Comparison of ENCODE assay signal across 21 mouse cellular contexts in genomic region chr5:96041507-96042104, GRCm38 (mm10).
DNase-seq lines count a peak whose midpoint lies in the region; ATAC-seq and TF ChIP-seq lines count a peak whose summit lies in the region.
"Had no signal": no experiment of that assay in that cellular context is flagged by ENCODE, and none has a peak within 500 bp of the region (broad histone marks: within the 10 kb centered on the region; RNA-seq: fewer than 3 reads in every experiment).

No protein-coding gene starts in this region.

- no peak for TF ChIP-seq POLR2A in MEL (IDR thresholded peaks at IDR 0.05; ENCODE audit: control insufficient read depth in 1 of 2, insufficient read depth in 1 of 2, low read depth in 1 of 2, low read length in 2 of 2, poor library complexity in 1 of 2)

- in situ Hi-C loops in Patski (cut with MboI; ENCODE audit: low pct_unique_long_range_greater_than_20kb): no loop called here

- TF ChIP-seq EP300 in MEL (IDR thresholded peaks at IDR 0.05; ENCODE audit: low read depth in 1 of 2, low read length in 2 of 2): peak; percentile 36 to 56; a peak in 3 of 4 replicates

- DNase-seq in kidney, postnatal 10 days: no peak
- peak; percentile 53 for DNase-seq in kidney, postnatal 0 days (ENCODE audit: low spot score)
- DNase-seq in kidney, postnatal 25 days: no peak
- DNase-seq in MEL (ENCODE audit: low read depth, low spot score) (no peak), Patski (ENCODE audit: low read depth, low spot score) (peak; percentile 19)
- DNase-seq in layer of hippocampus, adult 2 months (ENCODE audit: low spot score in 2 of 2): no peak
- DNase-seq in frontal cortex, postnatal 14 days (ENCODE audit: low spot score in 2 of 2): no peak
- DNase-seq: adrenal gland, adult 2 months; adrenal gland, postnatal 10 days; adrenal gland, postnatal 25 days; cerebellum, adult 11-12 months; cerebellum, adult 2 months; cerebellum, adult 9-10 months; cerebellum, postnatal 10 days; cerebellum, postnatal 25 days; forebrain, postnatal 0 days had no signal

- H3K9me3 ChIP-seq in kidney, embryonic 15.5 days (replicated peaks): no peaks in the 10 kb centered on the region
- no peaks in the 10 kb centered on the region for H3K9me3 ChIP-seq in kidney, postnatal 0 days (replicated peaks; ENCODE audit: low read length)
- H3K9me3 ChIP-seq in MEL (replicated peaks; ENCODE audit: insufficient read depth, low read length): no peaks in the 10 kb centered on the region
- H3K9me3 ChIP-seq: embryonic facial prominence, embryonic 10.5 days; embryonic facial prominence, embryonic 12.5 days; forebrain, embryonic 13.5 days; forebrain, embryonic 15.5 days had no signal

- 0 out of 2 replicates have a peak, but pooled peaks have one; percentile 25 for ATAC-seq in kidney, embryonic 15.5 days (replicated peaks; ENCODE audit: low FRiP score)
- no peak; the same call in 1 of the 2 replicates for ATAC-seq in kidney, postnatal 0 days (replicated peaks; ENCODE audit: low FRiP score, low read depth)
- peak; percentile 72 for ATAC-seq in Patski
- ATAC-seq: forebrain, embryonic 13.5 days; forebrain, embryonic 15.5 days; forebrain, postnatal 0 days had no signal

- WGBS in kidney, embryonic 15.5 days: 29% methylated on average over 7 of the region's 7 CpGs
- 37% methylated on average over 7 of the region's 7 CpGs for WGBS in kidney, postnatal 0 days

- CTCF ChIA-PET in Patski (lab: Charles Lee): interaction anchor here (1.0 kb wide), 1 partner anchor 10 kb away, joined by 3 read pairs; no protein-coding TSS in a partner anchor

- no peak for TF ChIP-seq RAD21 in MEL (IDR thresholded peaks at IDR 0.05; ENCODE audit: low read depth, low read length)

- H3K27me3 ChIP-seq in kidney, embryonic 15.5 days: no peaks in the 10 kb centered on the region
- H3K27me3 ChIP-seq in kidney, postnatal 0 days (ENCODE audit: insufficient read depth, low read length): no peaks in the 10 kb centered on the region
- no peaks in the 10 kb centered on the region for H3K27me3 ChIP-seq in MEL (ENCODE audit: control insufficient read depth in 1 of 2, insufficient read depth in 2 of 2, low read length in 2 of 2)
- H3K27me3 ChIP-seq in Patski: peaks cover 4% of the 10 kb centered on the region
- H3K27me3 ChIP-seq: embryonic facial prominence, embryonic 12.5 days; forebrain, embryonic 13.5 days; forebrain, embryonic 15.5 days had no signal

- no peak overlapping the region for H3K27ac ChIP-seq in kidney, embryonic 15.5 days
- H3K27ac ChIP-seq in kidney, postnatal 0 days: no peak overlapping the region
- no peak overlapping the region for H3K27ac ChIP-seq in MEL (ENCODE audit: control insufficient read depth, low read depth, low read length)
- H3K27ac ChIP-seq in layer of hippocampus, adult 2 months: no peak overlapping the region
- H3K27ac ChIP-seq: embryonic facial prominence, embryonic 10.5 days; embryonic facial prominence, embryonic 12.5 days; forebrain, embryonic 13.5 days; forebrain, embryonic 15.5 days had no signal

- H3K4me3 ChIP-seq in kidney, embryonic 15.5 days (replicated peaks): no peak overlapping the region
- no peak overlapping the region for H3K4me3 ChIP-seq in kidney, postnatal 0 days (replicated peaks; ENCODE audit: low read depth, low read length)
- no peak overlapping the region for H3K4me3 ChIP-seq in MEL (ENCODE audit: control insufficient read depth in 1 of 2, insufficient read depth in 1 of 2, low read depth in 2 of 2, low read length in 2 of 2)
- H3K4me3 ChIP-seq in layer of hippocampus, adult 2 months: no peak overlapping the region
- H3K4me3 ChIP-seq: embryonic facial prominence, embryonic 10.5 days; embryonic facial prominence, embryonic 12.5 days; forebrain, embryonic 13.5 days; forebrain, embryonic 15.5 days had no signal

- H3K9ac ChIP-seq in kidney, embryonic 15.5 days: no peak overlapping the region
- no peak overlapping the region for H3K9ac ChIP-seq in kidney, postnatal 0 days (ENCODE audit: low read depth, low read length)
- H3K9ac ChIP-seq in MEL (ENCODE audit: control insufficient read depth, low read depth, low read length, poor library complexity, severe bottlenecking): no peak overlapping the region
- H3K9ac ChIP-seq: embryonic facial prominence, embryonic 12.5 days; forebrain, embryonic 13.5 days; forebrain, embryonic 15.5 days; forebrain, postnatal 0 days had no signal

- no peak for TF ChIP-seq CTCF in kidney, postnatal 0 days (IDR thresholded peaks at IDR 0.05; ENCODE audit: low read depth)
- TF ChIP-seq CTCF in MEL (IDR thresholded peaks at IDR 0.05 in 2 of 3, conservative IDR thresholded peaks at IDR 0.05 in 1 of 3; ENCODE audit: control insufficient read depth in 1 of 3, insufficient read depth in 1 of 3, low read depth in 2 of 3, low read length in 3 of 3, poor library complexity in 1 of 3, severe bottlenecking in 1 of 3) (no peak), Patski (IDR thresholded peaks at IDR 0.05) (no peak)
- TF ChIP-seq CTCF in layer of hippocampus, adult 2 months (conservative IDR thresholded peaks at IDR 0.05): no peak

- H3K36me3 ChIP-seq in kidney, embryonic 15.5 days: no peaks in the 10 kb centered on the region
- H3K36me3 ChIP-seq in kidney, postnatal 0 days (ENCODE audit: insufficient read depth, low read length): no peaks in the 10 kb centered on the region
- no peaks in the 10 kb centered on the region for H3K36me3 ChIP-seq in MEL (ENCODE audit: control insufficient read depth in 1 of 2, insufficient read depth in 2 of 2, low read length in 2 of 2)
- H3K36me3 ChIP-seq: embryonic facial prominence, embryonic 10.5 days; embryonic facial prominence, embryonic 12.5 days; forebrain, embryonic 15.5 days had no signal

- POLR2A ChIA-PET in Patski (lab: Charles Lee): interaction anchor here (0.6 kb wide), 1 partner anchor 86 kb away, joined by 3 read pairs; no protein-coding TSS in a partner anchor

- no peak overlapping the region for H3K4me2 ChIP-seq in kidney, embryonic 15.5 days
- no peak overlapping the region for H3K4me2 ChIP-seq in kidney, postnatal 0 days (ENCODE audit: low read length)
- H3K4me2 ChIP-seq: embryonic facial prominence, embryonic 12.5 days; forebrain, embryonic 13.5 days; forebrain, embryonic 15.5 days had no signal

- H3K4me1 ChIP-seq in kidney, embryonic 15.5 days: 0 out of 2 replicates have a peak, but pooled peaks cover 6% of the 10 kb centered on the region
- H3K4me1 ChIP-seq in kidney, postnatal 0 days (replicated peaks; ENCODE audit: insufficient read depth, low read length): no peaks in the 10 kb centered on the region
- no peaks in the 10 kb centered on the region for H3K4me1 ChIP-seq in MEL (ENCODE audit: control insufficient read depth in 1 of 2, insufficient read depth in 2 of 2, low read length in 2 of 2)
- H3K4me1 ChIP-seq: embryonic facial prominence, embryonic 12.5 days; forebrain, embryonic 13.5 days had no signal

- no peaks in the 10 kb centered on the region for H3K79me2 ChIP-seq in MEL (ENCODE audit: control insufficient read depth, insufficient read depth, low read length, poor library complexity)

TF ChIP-seq in MEL, 35 proteins besides CTCF, POLR2A, EP300 and RAD21:
- TF ChIP-seq BHLHE40 (IDR thresholded peaks at IDR 0.05; ENCODE audit: borderline replicate concordance, low read depth, low read length) (no peak), NRF1 (IDR thresholded peaks at IDR 0.05; ENCODE audit: insufficient read depth, low read depth, low read length, poor library complexity, severe bottlenecking) (no peak), ETS1 (IDR thresholded peaks at IDR 0.05; ENCODE audit: low read depth, low read length) (peak; percentile 64; the same call in 1 of the 2 replicates), CHD2 (IDR thresholded peaks at IDR 0.05; ENCODE audit: low read length) (no peak), SMC3 (IDR thresholded peaks at IDR 0.05; ENCODE audit: low read depth, low read length) (no peak), ZC3H11A (IDR thresholded peaks at IDR 0.05; ENCODE audit: low read depth, low read length) (no peak), JUND (IDR thresholded peaks at IDR 0.05; ENCODE audit: low read depth, low read length) (no peak), NELFE (IDR thresholded peaks at IDR 0.05; ENCODE audit: low read depth, low read length) (no peak), ZKSCAN1 (IDR thresholded peaks at IDR 0.05; ENCODE audit: low read depth, low read length) (no peak), MYB (IDR thresholded peaks at IDR 0.05; ENCODE audit: low read depth, low read length) (no peak), HCFC1 (IDR thresholded peaks at IDR 0.05; ENCODE audit: low read depth, low read length) (no peak), USF2 (IDR thresholded peaks at IDR 0.05; ENCODE audit: borderline replicate concordance in 1 of 2, insufficient read depth in 1 of 2, low read depth in 1 of 2, low read length in 2 of 2) (no peak), MEF2A (IDR thresholded peaks at IDR 0.05; ENCODE audit: extremely low read depth, insufficient replicate concordance, low read depth, low read length, poor library complexity, severe bottlenecking) (no peak), USF1 (IDR thresholded peaks at IDR 0.05; ENCODE audit: low read depth, low read length) (no peak), TCF12 (IDR thresholded peaks at IDR 0.05; ENCODE audit: low read depth, low read length) (peak; percentile 58; the same call in 1 of the 2 replicates), MAX (IDR thresholded peaks at IDR 0.05; ENCODE audit: low read length) (no peak), GATA1 (IDR thresholded peaks at IDR 0.05; ENCODE audit: low read depth, low read length) (peak; percentile 51), MXI1 (IDR thresholded peaks at IDR 0.05; ENCODE audit: low read depth, low read length) (no peak), TBP (IDR thresholded peaks at IDR 0.05; ENCODE audit: low read depth, low read length) (no peak), MYC (IDR thresholded peaks at IDR 0.05; ENCODE audit: low read depth, low read length) (no peak), MAZ (IDR thresholded peaks at IDR 0.05; ENCODE audit: low read depth, low read length) (no peak)
TF ChIP-seq in MEL: peak in this region for 3.

Comparison
In these comparisons a context has a peak if more than half of its experiments do, and no peak if none do; other contexts are left out.
1. DNase-seq: peak in kidney, postnatal 0 days (single experiment) and Patski (single experiment); none in kidney, postnatal 10 days (single experiment), kidney, postnatal 25 days (0 of 2), MEL (single experiment), layer of hippocampus, adult 2 months (0 of 2) and frontal cortex, postnatal 14 days (0 of 2).